Mouse (Mus musculus) MEL (cell line): ENCODE data around the gene Dmrta2. TPM values are rescaled to one million over a fixed set of nuclear protein-coding genes. Genes with fewer than 3 reads are reported as not detected.

Experiments used
- DNase-seq: peaks from one replicate; pipeline ENCODE4 v3.0.0; 2011; ENCODE audit warnings: low read depth, low spot score
- H3K27ac ChIP-seq: 2 replicates; pipeline ENCODE4 v1.5.1; 2012; ENCODE audit warnings: low read depth, mild to moderate bottlenecking, control low read depth, low read length, moderate library complexity; ENCODE audit not compliant: control insufficient read depth
- H3K27me3 ChIP-seq, 2 experiments: fragments of 150-350 bp in 1 of 2; sonication (generic) in 1 of 2; 2 replicates each; pipeline ENCODE4 v1.6.1; 2012; ENCODE audit warnings: low read length in 2 of 2, mild to moderate bottlenecking in 2 of 2, improper control_type of control experiment in 1 of 2, moderate library complexity in 1 of 2; ENCODE audit not compliant: insufficient read depth in 2 of 2, control insufficient read depth in 1 of 2
- H3K36me3 ChIP-seq, 2 experiments: 2 replicates each; pipeline ENCODE4 v1.6.1; 2012 to 2014; ENCODE audit warnings: low read length in 2 of 2, improper control_type of control experiment in 1 of 2, inconsistent platforms in 1 of 2, mild to moderate bottlenecking in 1 of 2; ENCODE audit not compliant: insufficient read depth in 2 of 2, control insufficient read depth in 1 of 2
- H3K4me1 ChIP-seq, 2 experiments: fragments of 150-350 bp in 1 of 2; sonication (generic) in 1 of 2; 2 replicates each; pipeline ENCODE4 v1.6.1; 2012; ENCODE audit warnings: low read length in 2 of 2, improper control_type of control experiment in 1 of 2, mild to moderate bottlenecking in 1 of 2; ENCODE audit not compliant: insufficient read depth in 2 of 2, control insufficient read depth in 1 of 2
- H3K4me3 ChIP-seq, 2 experiments: fragments of 150-350 bp in 1 of 2; sonication (generic) in 1 of 2; 2 replicates each; pipeline ENCODE4 v1.5.1; 2012; ENCODE audit warnings: low read depth in 2 of 2, low read length in 2 of 2, mild to moderate bottlenecking in 2 of 2, moderate library complexity in 2 of 2, control low read depth in 1 of 2, improper control_type of control experiment in 1 of 2; ENCODE audit not compliant: control insufficient read depth in 1 of 2, insufficient read depth in 1 of 2
- H3K79me2 ChIP-seq: 2 replicates; pipeline ENCODE4 v1.6.1; 2012; ENCODE audit warnings: mild to moderate bottlenecking, low read length, moderate library complexity; ENCODE audit not compliant: control insufficient read depth, poor library complexity, insufficient read depth
- H3K9ac ChIP-seq: 2 replicates; pipeline ENCODE4 v1.6.1; 2012; ENCODE audit warnings: low read depth, mild to moderate bottlenecking, control low read depth, low read length, moderate library complexity; ENCODE audit not compliant: control insufficient read depth, poor library complexity, severe bottlenecking
- H3K9me3 ChIP-seq: fragments of 150-350 bp; sonication (generic); replicated peaks from 2 replicates; pipeline ENCODE4 v1.6.1; 2012; ENCODE audit warnings: mild to moderate bottlenecking, low read length, improper control_type of control experiment, moderate library complexity; ENCODE audit not compliant: insufficient read depth
- BHLHE40 ChIP-seq: IDR thresholded peaks from 2 replicates; pipeline ENCODE4 v1.6.1; 2012; ENCODE audit warnings: low read depth, mild to moderate bottlenecking, inconsistent platforms, low read length, improper control_type of control experiment, borderline replicate concordance
- CHD2 ChIP-seq: IDR thresholded peaks from 2 replicates; pipeline ENCODE4 v1.6.1; 2011; ENCODE audit warnings: low read length, improper control_type of control experiment
- ETS1 ChIP-seq: IDR thresholded peaks from 2 replicates; pipeline ENCODE4 v1.6.1; 2012; ENCODE audit warnings: low read depth, mild to moderate bottlenecking, inconsistent platforms, low read length, improper control_type of control experiment, moderate library complexity
- JUND ChIP-seq: IDR thresholded peaks from 2 replicates; pipeline ENCODE4 v1.6.1; 2011; ENCODE audit warnings: low read depth, mild to moderate bottlenecking, improper control_type of control experiment, low read length
- KAT2A ChIP-seq: conservative IDR thresholded peaks from 2 replicates; pipeline ENCODE4 v1.6.1; 2012; ENCODE audit warnings: low read depth, low read length, improper control_type of control experiment, inconsistent platforms
- MEF2A ChIP-seq: IDR thresholded peaks from 2 replicates; pipeline ENCODE4 v1.6.1; 2014; ENCODE audit warnings: low read depth, mild to moderate bottlenecking, inconsistent platforms, low read length, improper control_type of control experiment; ENCODE audit not compliant: poor library complexity, insufficient replicate concordance, severe bottlenecking; ENCODE audit errors: extremely low read depth
- NELFE ChIP-seq: IDR thresholded peaks from 2 replicates; pipeline ENCODE4 v1.6.1; 2011; ENCODE audit warnings: low read depth, low read length, improper control_type of control experiment
- NRF1 ChIP-seq: IDR thresholded peaks from 2 replicates; pipeline ENCODE4 v1.6.1; 2014; ENCODE audit warnings: low read depth, mild to moderate bottlenecking, inconsistent platforms, low read length, improper control_type of control experiment, moderate library complexity; ENCODE audit not compliant: poor library complexity, insufficient read depth, severe bottlenecking
- POLR2AphosphoS2 ChIP-seq: IDR thresholded peaks from 2 replicates; pipeline ENCODE4 v1.6.1; 2011; ENCODE audit warnings: low read length, improper control_type of control experiment
- SIN3A ChIP-seq: IDR thresholded peaks from 2 replicates; pipeline ENCODE4 v1.6.1; 2012; ENCODE audit warnings: low read length, improper control_type of control experiment, inconsistent platforms
- USF2 ChIP-seq, 2 experiments: IDR thresholded peaks; 2 replicates each; pipeline ENCODE4 v1.6.1; 2011 to 2012; ENCODE audit warnings: improper control_type of control experiment in 2 of 2, low read length in 2 of 2, borderline replicate concordance in 1 of 2, inconsistent platforms in 1 of 2, low read depth in 1 of 2, mild to moderate bottlenecking in 1 of 2; ENCODE audit not compliant: insufficient read depth in 1 of 2
- ZNF384 ChIP-seq: IDR thresholded peaks from 2 replicates; pipeline ENCODE4 v1.6.1; 2012; ENCODE audit warnings: low read depth, mild to moderate bottlenecking, inconsistent platforms, low read length, improper control_type of control experiment
- polyA plus RNA-seq, 2 experiments: library from polyadenylated mRNA; stranded (reverse) in 1 of 2; unstranded in 1 of 2; fragments of >175 nt in 1 of 2; fragments of >200 nt in 1 of 2; gene quantifications; 2 replicates each; pipeline versions ENCODE4 v1.2.1 to v1.2.4; 2012; ENCODE audit warnings: low replicate concordance in 2 of 2, low read depth in 1 of 2; ENCODE audit not compliant: insufficient read length in 2 of 2, insufficient read depth in 1 of 2, missing spikeins in 1 of 2
- total RNA-seq: library from RNA; depleted of rRNA; stranded (reverse); fragments of 300-350 nt; gene quantifications from 2 replicates; pipeline ENCODE4 v1.2.3, GENCODE M21; 2012

The Dmrta2 gene
- total and polyA plus RNA-seq, 3 experiments, result 0.08 to 0.11 TPM; not detected in 1

DNA sequence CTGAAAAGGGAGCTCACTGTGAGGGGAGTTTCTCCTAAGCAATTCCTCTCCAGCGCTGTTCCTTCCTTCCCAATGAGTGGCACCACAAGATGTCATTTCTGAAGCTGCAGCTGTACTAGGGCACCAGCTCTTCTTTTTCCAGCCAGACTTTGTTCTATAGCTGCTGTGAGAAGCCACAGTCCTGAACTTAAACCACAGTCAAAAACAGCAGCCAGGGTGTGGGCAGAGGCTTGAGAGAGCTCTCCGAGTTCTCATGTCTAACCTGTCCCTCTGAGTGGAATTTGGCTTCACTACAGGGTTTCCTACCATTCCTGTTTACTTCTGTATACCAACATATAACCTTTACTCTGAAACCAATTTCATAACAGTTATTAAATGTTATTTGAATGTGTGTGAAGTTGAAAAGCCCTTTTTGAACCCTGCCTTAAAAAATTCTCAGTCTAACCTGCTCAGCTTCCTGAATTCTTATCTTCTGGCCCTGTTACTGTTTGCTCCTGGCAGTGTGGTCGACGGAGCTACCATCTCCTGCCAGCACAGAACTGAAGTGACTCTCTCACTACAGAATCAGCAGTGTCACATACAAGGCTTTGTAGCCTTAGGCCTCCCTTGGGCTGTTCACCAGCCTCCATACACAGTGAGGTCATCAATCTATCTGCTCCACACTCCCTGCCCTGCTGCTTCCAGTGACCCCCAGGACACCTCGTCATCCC lies 14.1 kb upstream of the Dmrta2 start (continued):
- TF ChIP-seq BHLHE40, result no peak
- TF ChIP-seq USF2 (IDR thresholded peaks at IDR 0.05; ENCODE audit: borderline replicate concordance in 1 of 2, insufficient read depth in 1 of 2, low read depth in 1 of 2, low read length in 2 of 2), result no peak

GRCm38 (mm10) chr4:109969561-109969960 lies 8.3 kb upstream of the Dmrta2 start:
- Histone ChIP-seq H3K36me3 (peaks cover 0 to 15% of the 10 kb centered on the region in 2 experiments; a peak in 2 of 4 replicates), H3K9ac (no peak overlapping the region)
- DNase-seq, result no peak

GRCm38 (mm10) chr4:109973991-109974654 lies 3.7 kb upstream of the Dmrta2 start:
- Histone ChIP-seq H3K4me3 (no peak overlapping the region), H3K4me1 (no peaks in the 10 kb centered on the region), H3K27me3 (no peaks in the 10 kb centered on the region), H3K9me3 (no peaks in the 10 kb centered on the region), H3K36me3 (no peaks in the 10 kb centered on the region), H3K9ac (no peak overlapping the region), H3K27ac (no peak overlapping the region), H3K79me2 (no peaks in the 10 kb centered on the region)
- TF ChIP-seq SIN3A, result no peak
- no peak for DNase-seq

More at GRCm38 (mm10) chr4:109969561-109969960, 8.3 kb upstream of the Dmrta2 start:
- Histone ChIP-seq H3K27me3 (no peaks in the 10 kb centered on the region), H3K9me3 (no peaks in the 10 kb centered on the region), H3K4me1 (peaks cover 8 to 11% of the 10 kb centered on the region in 2 experiments), H3K4me3 (no peak overlapping the region), H3K27ac (no peak overlapping the region), H3K79me2 (no peaks in the 10 kb centered on the region)
- TF ChIP-seq POLR2AphosphoS2 (no peak), NRF1 (no peak), CHD2 (no peak), JUND (no peak), NELFE (no peak), ZNF384 (no peak), KAT2A (no peak), ETS1 (no peak), MEF2A (no peak)
- TF ChIP-seq, all 39 proteins: peak for 0
